Mouse (Mus musculus) CH12.LX (cell line): ENCODE results near the gene Arpc3.

Experiments
- CTCF ChIP-seq, 2 experiments: IDR thresholded peaks in 1 of 2; conservative IDR thresholded peaks in 1 of 2; 2 replicates each; pipeline ENCODE4 v1.5.1; 2011 to 2012; ENCODE audit warnings: low read depth in 2 of 2, low read length in 2 of 2, improper control_type of control experiment in 1 of 2, inconsistent platforms in 1 of 2, mild to moderate bottlenecking in 1 of 2, moderate library complexity in 1 of 2
- E2F4 ChIP-seq: IDR thresholded peaks from 2 replicates; pipeline ENCODE4 v1.6.1; 2011; ENCODE audit warnings: low read depth, low read length, improper control_type of control experiment; ENCODE audit not compliant: insufficient replicate concordance
- EP300 ChIP-seq: IDR thresholded peaks from 2 replicates; pipeline ENCODE4 v1.6.1; 2011; ENCODE audit warnings: low read length, improper control_type of control experiment
- MYC ChIP-seq: IDR thresholded peaks from 2 replicates; pipeline ENCODE4 v1.6.1; 2011; ENCODE audit warnings: low read depth, mild to moderate bottlenecking, improper control_type of control experiment, low read length
- NELFE ChIP-seq: IDR thresholded peaks from 2 replicates; pipeline ENCODE4 v1.6.1; 2011; ENCODE audit warnings: low read depth, low read length, improper control_type of control experiment
- NRF1 ChIP-seq: IDR thresholded peaks from 2 replicates; pipeline ENCODE4 v1.6.1; 2014; ENCODE audit warnings: low read depth, mild to moderate bottlenecking, inconsistent platforms, low read length, improper control_type of control experiment, moderate library complexity
- POLR2A ChIP-seq: IDR thresholded peaks from 2 replicates; pipeline ENCODE4 v1.6.1; 2011; ENCODE audit warnings: low read depth, mild to moderate bottlenecking, improper control_type of control experiment, low read length
- SIN3A ChIP-seq: IDR thresholded peaks from 2 replicates; pipeline ENCODE4 v1.6.1; 2012; ENCODE audit warnings: low read length, improper control_type of control experiment, inconsistent platforms
- TBP ChIP-seq: conservative IDR thresholded peaks from 2 replicates; pipeline ENCODE4 v1.6.1; 2011; ENCODE audit warnings: low read depth, low read length, improper control_type of control experiment
- TCF12 ChIP-seq: IDR thresholded peaks from 2 replicates; pipeline ENCODE4 v1.6.1; 2014; ENCODE audit warnings: low read depth, mild to moderate bottlenecking, inconsistent platforms, low read length, improper control_type of control experiment
- USF2 ChIP-seq: conservative IDR thresholded peaks from 2 replicates; pipeline ENCODE4 v1.6.1; 2011; ENCODE audit warnings: low read depth, low read length, improper control_type of control experiment
- ZC3H11A ChIP-seq: IDR thresholded peaks from 2 replicates; pipeline ENCODE4 v1.6.1; 2012; ENCODE audit warnings: low read depth, mild to moderate bottlenecking, inconsistent platforms, low read length, improper control_type of control experiment
- ZKSCAN1 ChIP-seq: IDR thresholded peaks from 2 replicates; pipeline ENCODE4 v1.6.1; 2012; ENCODE audit warnings: low read depth, inconsistent platforms, low read length, improper control_type of control experiment, borderline replicate concordance

DNA sequence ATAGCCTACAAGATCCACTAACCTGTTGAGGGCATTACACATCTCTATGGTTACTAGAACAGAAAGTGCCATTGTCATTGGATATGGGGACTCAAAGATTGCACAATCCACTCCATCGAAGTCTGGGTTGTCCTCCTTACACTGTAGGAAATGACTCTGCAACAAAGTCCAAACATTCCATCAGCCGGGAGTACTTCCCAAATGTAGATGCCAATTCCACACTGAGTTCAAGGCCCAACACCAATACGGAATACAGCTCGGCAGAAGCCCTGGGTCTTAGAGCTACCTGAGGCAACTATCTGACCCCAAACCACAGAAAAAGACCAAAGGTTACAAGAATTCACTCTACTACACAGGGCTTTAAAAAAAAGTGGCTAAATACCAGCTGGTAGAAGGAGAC, 66.4 kb downstream of the Arpc3 start:
- TF ChIP-seq CTCF (conservative IDR thresholded peaks at IDR 0.05 in 1 of 2, IDR thresholded peaks at IDR 0.05 in 1 of 2; ENCODE audit: low read depth in 2 of 2, low read length in 2 of 2) (no peak), USF2 (no peak), POLR2A (no peak), MYC (no peak), SIN3A (no peak), ZKSCAN1 (no peak), EP300 (no peak), TBP (no peak), NELFE (no peak), ZC3H11A (no peak), E2F4 (no peak), TCF12 (no peak), NRF1 (no peak)
